Mouse (Mus musculus): ENCODE data around the gene Ppp4r3b. TPM values are rescaled to one million over a fixed set of nuclear protein-coding genes. Genes with fewer than 3 reads are reported as not detected.

Ppp4r3b gene
- polyA plus RNA-seq, 1 experiment from 2014 or later = 90.3 TPM

- Histone ChIP-seq H3K4me3 (replicated peaks; ENCODE audit: low read length) (peak overlapping the region; percentile 92), H3K36me3 (ENCODE audit: control insufficient read depth, insufficient read depth) (no peaks in the 10 kb centered on the region), H3K9me3 (ENCODE audit: control insufficient read depth, low read length) (no peaks in the 10 kb centered on the region), H3K9ac (replicated peaks; ENCODE audit: low read depth, low read length) (peak overlapping the region; percentile 97), H3K4me1 (replicated peaks; ENCODE audit: control insufficient read depth, insufficient read depth, low read length) (peaks cover 15% of the 10 kb centered on the region), H3K27me3 (replicated peaks; ENCODE audit: control insufficient read depth, insufficient read depth, low read length) (no peaks in the 10 kb centered on the region), H3K27ac (ENCODE audit: low read length) (peak overlapping the region; percentile 97), H3K4me2 (ENCODE audit: low read length) (peak overlapping the region; percentile 86)
- 5% methylated on average over 13 of the region's 13 CpGs for WGBS
- ATAC-seq = no peak
Measured at GRCm38 (mm10) chr11:29173706-29174436, 1.2 kb downstream of the Ppp4r3b start.

- Histone ChIP-seq H3K27ac (ENCODE audit: low read length) (no peak overlapping the region), H3K27me3 (replicated peaks; ENCODE audit: control insufficient read depth, insufficient read depth, low read length) (no peaks in the 10 kb centered on the region), H3K9me3 (ENCODE audit: control insufficient read depth, low read length) (no peaks in the 10 kb centered on the region), H3K9ac (replicated peaks; ENCODE audit: low read depth, low read length) (no peak overlapping the region), H3K4me3 (replicated peaks; ENCODE audit: low read length) (no peak overlapping the region), H3K4me2 (ENCODE audit: low read length) (no peak overlapping the region), H3K4me1 (replicated peaks; ENCODE audit: control insufficient read depth, insufficient read depth, low read length) (peaks cover 7% of the 10 kb centered on the region), H3K36me3 (ENCODE audit: control insufficient read depth, insufficient read depth) (peaks cover 8% of the 10 kb centered on the region; the same call in 1 of the 2 replicates)
- ATAC-seq = no peak
- WGBS = 94% methylated on average over 1 of the region's 1 CpGs
Measured at GRCm38 (mm10) chr11:29179319-29179718, 6.6 kb downstream of the Ppp4r3b start.

GRCm38 (mm10) chr11:29180657-29181056, 8.0 kb downstream of the Ppp4r3b start:
- no peak overlapping the region for H3K4me3 ChIP-seq (replicated peaks; ENCODE audit: low read length)
- no peak overlapping the region for H3K9ac ChIP-seq (replicated peaks; ENCODE audit: low read depth, low read length)
- WGBS = 23% methylated on average over 3 of the region's 3 CpGs
- H3K27ac ChIP-seq (ENCODE audit: low read length) = no peak overlapping the region
- peak; percentile 78 for ATAC-seq
- H3K4me1 ChIP-seq (replicated peaks; ENCODE audit: control insufficient read depth, insufficient read depth, low read length) = peaks cover 7% of the 10 kb centered on the region
- H3K36me3 ChIP-seq (ENCODE audit: control insufficient read depth, insufficient read depth) = peaks cover 12% of the 10 kb centered on the region
- H3K4me2 ChIP-seq (ENCODE audit: low read length) = no peak overlapping the region
- no peaks in the 10 kb centered on the region for H3K9me3 ChIP-seq (ENCODE audit: control insufficient read depth, low read length)
- no peaks in the 10 kb centered on the region for H3K27me3 ChIP-seq (replicated peaks; ENCODE audit: control insufficient read depth, insufficient read depth, low read length)

GRCm38 (mm10) chr11:29181751-29182150, 9.1 kb downstream of the Ppp4r3b start:
- Histone ChIP-seq H3K36me3 (ENCODE audit: control insufficient read depth, insufficient read depth) (peaks cover 17% of the 10 kb centered on the region), H3K9ac (replicated peaks; ENCODE audit: low read depth, low read length) (no peak overlapping the region), H3K4me2 (ENCODE audit: low read length) (no peak overlapping the region), H3K27ac (ENCODE audit: low read length) (no peak overlapping the region), H3K9me3 (ENCODE audit: control insufficient read depth, low read length) (no peaks in the 10 kb centered on the region), H3K27me3 (replicated peaks; ENCODE audit: control insufficient read depth, insufficient read depth, low read length) (no peaks in the 10 kb centered on the region), H3K4me3 (replicated peaks; ENCODE audit: low read length) (no peak overlapping the region), H3K4me1 (replicated peaks; ENCODE audit: control insufficient read depth, insufficient read depth, low read length) (peaks cover 7% of the 10 kb centered on the region)
- 91% methylated on average over 5 of the region's 5 CpGs for WGBS
- no peak for ATAC-seq

- ATAC-seq = no peak
- Histone ChIP-seq H3K4me2 (ENCODE audit: low read length) (no peak overlapping the region), H3K4me3 (replicated peaks; ENCODE audit: low read length) (no peak overlapping the region), H3K9ac (replicated peaks; ENCODE audit: low read depth, low read length) (no peak overlapping the region), H3K9me3 (ENCODE audit: control insufficient read depth, low read length) (no peaks in the 10 kb centered on the region), H3K27ac (ENCODE audit: low read length) (no peak overlapping the region), H3K36me3 (ENCODE audit: control insufficient read depth, insufficient read depth) (peaks cover 23% of the 10 kb centered on the region), H3K4me1 (replicated peaks; ENCODE audit: control insufficient read depth, insufficient read depth, low read length) (no peaks in the 10 kb centered on the region), H3K27me3 (replicated peaks; ENCODE audit: control insufficient read depth, insufficient read depth, low read length) (no peaks in the 10 kb centered on the region)
- WGBS = 87% methylated on average over 2 of the region's 2 CpGs
Measured at GRCm38 (mm10) chr11:29188981-29189380, 16.3 kb downstream of the Ppp4r3b start.

GRCm38 (mm10) chr11:29203653-29204052, 31.0 kb downstream of the Ppp4r3b start:
- Histone ChIP-seq H3K36me3 (ENCODE audit: control insufficient read depth, insufficient read depth) (peaks cover 16% of the 10 kb centered on the region), H3K9me3 (ENCODE audit: control insufficient read depth, low read length) (no peaks in the 10 kb centered on the region), H3K27me3 (replicated peaks; ENCODE audit: control insufficient read depth, insufficient read depth, low read length) (no peaks in the 10 kb centered on the region), H3K4me1 (replicated peaks; ENCODE audit: control insufficient read depth, insufficient read depth, low read length) (no peaks in the 10 kb centered on the region), H3K27ac (ENCODE audit: low read length) (no peak overlapping the region), H3K4me3 (replicated peaks; ENCODE audit: low read length) (no peak overlapping the region), H3K4me2 (ENCODE audit: low read length) (no peak overlapping the region), H3K9ac (replicated peaks; ENCODE audit: low read depth, low read length) (no peak overlapping the region)
- ATAC-seq = no peak
- WGBS = 88% methylated on average over 5 of the region's 5 CpGs

- Histone ChIP-seq H3K27ac (ENCODE audit: low read length) (no peak overlapping the region), H3K4me2 (ENCODE audit: low read length) (no peak overlapping the region), H3K4me1 (replicated peaks; ENCODE audit: control insufficient read depth, insufficient read depth, low read length) (no peaks in the 10 kb centered on the region), H3K4me3 (replicated peaks; ENCODE audit: low read length) (no peak overlapping the region), H3K27me3 (replicated peaks; ENCODE audit: control insufficient read depth, insufficient read depth, low read length) (no peaks in the 10 kb centered on the region), H3K9me3 (ENCODE audit: control insufficient read depth, low read length) (no peaks in the 10 kb centered on the region), H3K9ac (replicated peaks; ENCODE audit: low read depth, low read length) (no peak overlapping the region), H3K36me3 (ENCODE audit: control insufficient read depth, insufficient read depth) (peaks cover 12% of the 10 kb centered on the region)
- ATAC-seq = no peak
- 88% methylated on average over 2 of the region's 2 CpGs for WGBS
Measured at GRCm38 (mm10) chr11:29209774-29210173, 37.1 kb downstream of the Ppp4r3b start.

GRCm38 (mm10) chr11:29216196-29216595, 43.5 kb downstream of the Ppp4r3b start:
- Histone ChIP-seq H3K9me3 (ENCODE audit: control insufficient read depth, low read length) (no peaks in the 10 kb centered on the region), H3K27me3 (replicated peaks; ENCODE audit: control insufficient read depth, insufficient read depth, low read length) (no peaks in the 10 kb centered on the region), H3K4me2 (ENCODE audit: low read length) (no peak overlapping the region), H3K4me3 (replicated peaks; ENCODE audit: low read length) (no peak overlapping the region), H3K27ac (ENCODE audit: low read length) (no peak overlapping the region), H3K36me3 (ENCODE audit: control insufficient read depth, insufficient read depth) (peaks cover 40% of the 10 kb centered on the region), H3K9ac (replicated peaks; ENCODE audit: low read depth, low read length) (no peak overlapping the region), H3K4me1 (replicated peaks; ENCODE audit: control insufficient read depth, insufficient read depth, low read length) (no peaks in the 10 kb centered on the region)
- no peak for ATAC-seq
- 91% methylated on average over 2 of the region's 2 CpGs for WGBS

- no peak overlapping the region for H3K9ac ChIP-seq (replicated peaks; ENCODE audit: low read depth, low read length)
- H3K4me2 ChIP-seq (ENCODE audit: low read length) = no peak overlapping the region
- H3K27ac ChIP-seq (ENCODE audit: low read length) = no peak overlapping the region
- ATAC-seq = no peak
- H3K4me1 ChIP-seq (replicated peaks; ENCODE audit: control insufficient read depth, insufficient read depth, low read length) = no peaks in the 10 kb centered on the region
- no peak overlapping the region for H3K4me3 ChIP-seq (replicated peaks; ENCODE audit: low read length)
- H3K27me3 ChIP-seq (replicated peaks; ENCODE audit: control insufficient read depth, insufficient read depth, low read length) = no peaks in the 10 kb centered on the region
- peaks cover 45% of the 10 kb centered on the region for H3K36me3 ChIP-seq (ENCODE audit: control insufficient read depth, insufficient read depth)
- no peaks in the 10 kb centered on the region for H3K9me3 ChIP-seq (ENCODE audit: control insufficient read depth, low read length)
Measured at GRCm38 (mm10) chr11:29219055-29219454, 46.4 kb downstream of the Ppp4r3b start.

- Histone ChIP-seq H3K27ac (ENCODE audit: low read length) (no peak overlapping the region), H3K4me1 (replicated peaks; ENCODE audit: control insufficient read depth, insufficient read depth, low read length) (no peaks in the 10 kb centered on the region), H3K9ac (replicated peaks; ENCODE audit: low read depth, low read length) (no peak overlapping the region), H3K4me2 (ENCODE audit: low read length) (no peak overlapping the region), H3K4me3 (replicated peaks; ENCODE audit: low read length) (no peak overlapping the region), H3K27me3 (replicated peaks; ENCODE audit: control insufficient read depth, insufficient read depth, low read length) (no peaks in the 10 kb centered on the region), H3K9me3 (ENCODE audit: control insufficient read depth, low read length) (no peaks in the 10 kb centered on the region), H3K36me3 (ENCODE audit: control insufficient read depth, insufficient read depth) (peaks cover 35% of the 10 kb centered on the region)
- 95% methylated on average over 5 of the region's 5 CpGs for WGBS
- ATAC-seq = no peak
Measured at GRCm38 (mm10) chr11:29222310-29222709, 49.6 kb downstream of the Ppp4r3b start.

Data from forebrain, embryonic 16.5 days (tissue).